Mouse (Mus musculus) cerebellum, adult 8-10 months (tissue): Measurements from ENCODE around the gene Ift57.

Source experiments
- DNase-seq: peaks from one replicate; pipeline ENCODE4 v3.0.0; 2022

The Ift57 gene

GRCm38 (mm10) chr16:49760517-49761203, 61.6 kb downstream of the Ift57 start:
- no peak for DNase-seq

- no peak for DNase-seq
These were observed 62.9 kb downstream of the Ift57 start for GRCm38 (mm10) chr16:49761981-49762380.

DNA sequence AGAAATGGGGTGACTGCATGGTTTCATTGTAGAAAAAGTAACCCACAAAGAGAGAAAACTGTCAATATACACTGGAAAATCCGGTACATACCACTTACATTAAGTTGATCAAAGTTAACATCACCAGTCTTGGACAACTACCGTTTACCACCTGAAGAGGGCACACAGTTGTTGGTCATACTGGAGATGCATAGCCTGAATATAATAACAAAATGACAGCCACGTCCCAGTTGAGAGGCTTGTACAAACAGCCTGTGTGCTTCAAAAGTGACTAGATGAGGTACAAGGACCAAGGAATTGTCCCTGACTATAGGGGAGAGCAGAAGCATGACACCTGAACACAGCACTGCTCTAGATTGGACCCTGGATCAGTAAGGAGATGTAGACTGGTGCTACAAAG, 67.3 kb downstream of the Ift57 start:
- DNase-seq = peak; percentile 14

DNA sequence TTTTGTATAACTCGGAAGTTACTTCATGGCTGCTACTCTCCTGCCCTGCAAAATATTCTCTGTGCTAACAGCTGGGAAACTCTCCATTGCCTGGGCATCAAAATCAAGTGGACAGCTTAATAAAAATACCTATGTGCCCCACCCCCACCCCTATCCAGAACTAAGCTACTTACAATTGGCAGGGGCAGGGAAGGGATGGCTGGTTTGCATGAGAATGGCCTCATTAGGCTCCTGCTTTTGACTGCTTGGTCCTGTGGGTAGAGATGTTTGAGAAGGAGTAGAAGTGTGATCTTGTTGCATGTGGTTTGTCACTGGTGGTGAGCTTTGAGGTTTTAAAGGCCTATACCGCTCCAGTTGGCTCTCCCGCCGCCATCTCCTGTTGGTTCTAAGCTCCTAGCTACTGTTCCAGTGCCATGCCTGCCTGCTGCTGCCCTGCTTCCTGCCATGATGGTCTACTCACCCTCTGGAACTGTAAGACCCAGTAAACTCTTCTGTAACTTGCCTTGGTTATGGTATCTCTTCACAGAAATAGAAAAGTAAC, 69.5 kb downstream of the Ift57 start:
- no peak for DNase-seq

DNA sequence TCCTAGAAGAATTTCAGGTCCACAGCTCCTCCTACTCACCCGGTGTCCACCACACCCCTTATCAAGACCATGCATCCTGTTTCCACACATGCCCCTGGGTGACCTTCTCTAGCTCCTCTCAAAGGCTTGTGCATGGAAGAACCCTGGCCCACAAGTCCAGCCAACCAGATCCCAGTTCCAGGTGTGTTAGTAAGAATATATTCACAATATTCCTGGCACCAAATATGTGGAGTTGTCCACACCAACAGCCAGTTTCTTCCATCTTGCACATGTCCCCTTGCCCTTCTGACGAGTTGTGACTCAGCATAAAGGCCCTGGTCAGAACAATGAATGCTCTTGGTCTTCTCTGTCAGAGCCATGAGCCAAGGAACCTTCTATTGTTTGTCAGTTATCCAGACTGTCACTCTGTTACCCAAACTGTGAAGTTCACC, 70.8 kb downstream of the Ift57 start:
- no peak for DNase-seq

- no peak for DNase-seq
These were observed 71.5 kb downstream of the Ift57 start for GRCm38 (mm10) chr16:49770320-49771189.

DNA sequence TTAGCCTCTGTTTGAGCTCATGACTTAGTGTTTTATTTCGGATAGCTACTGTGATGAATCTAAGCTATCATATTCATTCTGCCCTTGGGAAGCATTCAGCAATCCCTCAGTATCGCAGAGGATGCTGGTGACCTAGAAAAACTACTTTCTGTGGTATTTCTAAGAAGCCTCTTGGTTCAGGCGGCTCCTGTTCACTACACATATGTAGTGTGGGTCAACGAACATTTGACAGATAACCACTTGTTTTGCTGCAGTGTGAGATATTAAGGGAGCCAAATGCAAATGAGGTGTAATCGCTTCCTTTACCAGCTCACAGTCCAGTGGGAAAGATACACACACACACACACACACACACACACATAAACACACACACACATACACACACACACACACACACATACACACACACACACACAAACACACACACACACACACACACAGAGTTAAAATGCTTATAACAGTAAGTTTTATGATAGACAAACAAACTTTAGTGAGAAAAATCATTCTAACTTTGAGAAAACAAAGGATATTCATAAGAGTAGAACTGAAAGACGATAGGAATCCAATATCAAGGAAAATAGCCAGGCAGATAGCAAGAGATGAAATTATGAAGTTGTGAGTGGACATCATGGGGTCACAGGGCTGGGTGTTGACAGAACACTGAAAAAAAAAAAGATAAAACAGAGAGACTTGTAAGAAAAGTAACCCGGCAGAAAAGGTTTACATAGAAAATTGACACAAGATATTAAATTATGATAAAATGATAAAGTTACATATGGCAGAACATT, 72.8 kb downstream of the Ift57 start:
- DNase-seq = no peak

GRCm38 (mm10) chr16:49772576-49772975, 73.5 kb downstream of the Ift57 start:
- no peak for DNase-seq

GRCm38 (mm10) chr16:49773068-49773467, 74.0 kb downstream of the Ift57 start:
- DNase-seq = no peak

DNA sequence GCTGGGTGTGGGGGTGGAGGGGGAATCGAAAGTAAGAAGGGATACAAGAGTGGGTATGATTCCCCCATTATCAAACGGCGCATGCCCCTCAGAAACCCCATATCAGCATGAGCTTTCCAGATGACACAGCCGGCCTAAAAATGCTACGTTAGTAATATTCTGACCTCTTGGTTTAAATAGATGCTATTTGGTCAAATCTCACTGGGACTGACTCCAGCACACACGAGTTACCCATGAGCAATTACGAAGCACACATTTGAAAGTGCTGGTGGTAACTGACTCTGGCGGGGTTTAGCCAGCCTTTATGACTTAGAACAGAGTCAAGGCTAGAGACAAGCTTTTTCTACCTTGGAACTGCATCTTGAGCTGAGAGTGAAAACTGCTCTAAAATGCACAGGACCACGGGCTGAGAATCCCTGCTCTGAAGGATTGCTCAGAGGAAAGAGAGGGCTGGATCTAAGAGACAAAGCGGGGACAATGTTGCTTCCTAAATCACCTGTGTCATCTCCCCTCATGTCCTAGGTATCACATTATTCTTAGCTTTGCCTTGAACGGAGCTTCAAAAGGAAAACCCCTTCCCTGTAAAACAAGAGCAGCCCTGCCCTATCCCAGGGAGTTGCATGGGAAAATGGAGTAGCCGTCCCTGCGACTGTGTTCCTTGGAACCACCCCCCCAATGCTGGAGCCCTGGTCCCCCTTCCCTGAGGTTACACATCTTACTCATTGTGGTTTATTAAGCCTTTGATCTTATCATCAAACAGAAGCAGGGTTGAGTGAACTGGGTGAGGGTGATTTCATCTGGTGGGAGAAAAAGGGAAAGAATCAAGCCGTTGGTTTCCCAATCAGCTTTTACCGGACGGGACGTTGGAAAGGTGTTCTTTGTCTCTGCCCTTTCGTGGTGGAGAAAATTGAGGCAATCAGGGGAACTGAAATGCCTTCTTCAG, 75.3 kb downstream of the Ift57 start:
- no peak for DNase-seq

- DNase-seq = peak; percentile 37
These were observed 76.3 kb downstream of the Ift57 start for GRCm38 (mm10) chr16:49775002-49775966.

- DNase-seq = no peak
These were observed 77.9 kb downstream of the Ift57 start for GRCm38 (mm10) chr16:49776981-49777380.

DNA sequence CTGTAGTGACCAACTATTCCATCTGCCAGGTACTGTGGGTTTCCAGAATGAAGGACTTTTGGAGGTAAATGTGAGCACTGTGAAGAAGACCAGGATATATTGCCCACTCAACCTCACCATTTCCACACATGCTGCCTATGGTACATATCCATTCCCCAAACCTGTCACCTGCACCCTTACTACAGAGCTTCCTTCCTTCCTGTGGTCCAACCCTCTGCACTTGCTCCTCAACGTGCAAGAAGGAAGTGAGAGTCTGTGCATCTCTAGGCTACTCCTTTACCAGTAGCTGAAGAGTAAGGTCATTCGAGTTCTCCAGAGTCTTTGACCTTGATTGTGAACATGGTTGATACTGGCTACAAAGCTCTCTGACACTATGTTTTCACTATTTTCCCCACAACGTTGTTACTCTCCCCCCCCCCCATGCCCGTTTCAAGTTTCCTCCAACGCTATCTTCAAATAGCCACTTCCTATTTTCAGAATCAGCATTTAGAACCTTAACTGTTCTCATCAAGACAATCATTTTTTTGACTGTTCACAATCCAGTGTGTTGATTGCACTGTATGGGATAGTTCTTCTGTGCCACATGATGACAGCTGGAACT, 82.6 kb downstream of the Ift57 start:
- no peak for DNase-seq

DNA sequence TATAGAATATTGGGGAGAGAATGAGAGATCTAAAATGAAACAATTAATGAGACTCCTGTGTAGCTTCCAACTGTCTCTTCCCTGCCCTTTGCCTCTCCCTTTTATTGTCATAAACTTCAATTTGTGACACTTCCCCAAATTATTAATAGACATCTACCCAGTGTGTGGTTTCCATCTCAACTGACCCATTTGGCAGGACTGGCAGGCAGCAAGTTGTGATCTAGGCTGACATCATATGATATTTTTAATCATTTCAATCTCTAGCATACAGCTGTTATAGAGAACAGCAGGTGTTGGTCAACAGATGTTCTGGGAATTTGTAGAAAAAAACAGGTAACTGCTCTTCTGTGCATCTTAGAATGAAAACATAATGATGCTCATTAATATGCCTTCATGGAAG, 84.3 kb downstream of the Ift57 start:
- DNase-seq = no peak

GRCm38 (mm10) chr16:49786116-49786515, 87.1 kb downstream of the Ift57 start:
- DNase-seq = no peak

DNA sequence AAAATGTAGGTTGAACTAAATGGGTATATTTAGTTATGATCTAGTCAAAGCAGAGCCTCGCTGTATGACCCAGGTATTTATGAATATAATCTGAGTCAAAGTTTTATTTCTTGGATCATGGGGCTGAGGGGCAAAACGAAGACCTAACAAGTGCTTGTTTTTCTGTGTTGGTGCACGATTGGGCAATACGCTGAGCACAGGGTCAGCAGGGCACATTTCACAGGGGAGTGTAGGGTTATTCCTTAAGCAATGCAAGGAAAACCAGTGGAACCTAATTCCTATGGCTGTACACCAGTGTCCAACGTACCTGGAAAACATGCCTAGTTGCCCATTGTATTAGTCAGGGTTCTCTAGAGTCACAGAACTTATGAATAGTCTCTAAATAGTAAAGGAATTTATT, 88.7 kb downstream of the Ift57 start:
- no peak for DNase-seq

DNA sequence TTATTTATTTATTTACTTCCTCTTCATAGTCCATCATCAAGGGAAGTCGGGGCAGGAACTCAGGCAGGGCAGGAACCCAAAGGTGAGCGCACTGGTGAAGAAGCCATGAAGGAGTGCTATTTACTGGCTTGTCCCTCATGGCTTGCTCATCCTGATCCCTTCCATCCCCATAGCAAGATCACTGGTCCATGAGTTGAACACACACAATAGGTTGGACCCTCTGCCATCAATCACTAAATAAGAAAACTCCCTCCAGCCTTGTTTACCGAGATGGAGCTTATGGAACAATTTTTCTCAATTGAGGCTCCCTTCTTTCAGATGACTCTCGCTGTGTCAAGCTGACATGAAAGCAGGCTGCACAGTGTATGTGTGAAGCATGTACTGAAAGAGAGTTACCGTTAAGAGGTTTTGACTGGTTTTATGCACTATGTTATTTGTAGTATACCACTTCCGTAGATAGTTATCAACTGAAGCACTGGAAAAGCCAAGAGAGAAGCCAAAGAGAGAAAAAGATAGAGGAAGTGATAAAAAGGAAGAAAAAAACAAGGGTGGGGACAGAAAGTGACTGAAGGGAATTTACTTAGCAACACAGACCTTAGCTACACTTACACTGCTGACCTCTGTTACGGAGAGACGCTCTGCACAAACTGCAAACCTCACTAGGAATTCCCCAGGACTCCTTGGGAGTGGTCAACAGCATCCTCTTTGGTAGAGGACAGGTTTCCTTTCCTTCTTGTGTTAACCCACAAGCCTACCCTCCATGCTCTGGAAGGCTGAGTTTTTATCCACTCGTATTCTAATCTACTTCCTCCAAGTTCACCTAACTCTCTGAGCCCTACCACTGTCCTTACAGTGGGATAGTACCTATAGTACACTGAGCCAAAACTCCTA, 91.8 kb downstream of the Ift57 start:
- no peak for DNase-seq

GRCm38 (mm10) chr16:49792446-49792878, 93.4 kb downstream of the Ift57 start:
- no peak for DNase-seq

DNA sequence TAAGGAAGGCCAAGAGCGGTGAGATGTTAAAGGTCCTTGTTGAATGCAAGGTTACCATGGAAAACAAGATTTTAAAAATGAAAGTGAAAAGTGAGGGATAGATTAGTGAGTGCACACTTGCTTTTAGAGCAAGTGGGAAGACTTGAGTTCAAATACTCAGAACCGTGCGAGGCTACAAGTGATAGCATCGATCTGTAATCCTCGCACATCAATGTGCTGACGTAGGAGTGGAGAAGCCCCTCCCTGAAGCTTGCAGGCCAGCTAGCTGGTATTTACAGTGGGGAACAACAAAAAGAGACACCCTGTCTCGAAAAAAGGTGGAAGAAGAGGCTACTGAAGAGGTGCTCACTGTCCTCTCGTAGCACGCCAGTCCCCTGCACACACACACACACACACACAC, 94.6 kb downstream of the Ift57 start:
- no peak for DNase-seq
